ENCODE assay signal across 10 mouse cellular contexts in genomic region chr5:27052441-27052840, GRCm38 (mm10).
DNase-seq lines count a peak whose midpoint lies in the region; TF ChIP-seq lines count a peak whose summit lies in the region.
"Had no signal": no experiment of that assay in that cellular context is flagged by ENCODE, and none has a peak within 500 bp of the region (broad histone marks: within the 10 kb centered on the region; RNA-seq: fewer than 3 reads in every experiment).

No protein-coding gene starts in this region.

- DNase-seq in adrenal gland, postnatal 14 days: peak; percentile 56
- no peak for DNase-seq in adrenal gland, adult 8-10 months
- DNase-seq in kidney, postnatal 4 days: peak; percentile 59
- DNase-seq in kidney, adult 9 months: no peak
- peak; percentile 18 for DNase-seq in 3T3-L1 (ENCODE audit: low read depth, low spot score)
- peak; percentile 33 for DNase-seq in brain, embryonic 14.5 days (ENCODE audit: low read depth)
- DNase-seq in layer of hippocampus, adult 9-11 months: no peak
- DNase-seq in cerebellum, adult 18-20 months: no peak
- DNase-seq: B cell, adult 2 months; kidney, adult 2 months had no signal

- TF ChIP-seq CTCF in brain, embryonic 14.5 days (IDR thresholded peaks at IDR 0.05; ENCODE audit: borderline replicate concordance, extremely low read depth, insufficient read depth, insufficient read length): no peak

- no peak for TF ChIP-seq POLR2A in brain, embryonic 14.5 days (IDR thresholded peaks at IDR 0.05; ENCODE audit: borderline replicate concordance, extremely low read depth, insufficient read depth, insufficient read length, poor library complexity, severe bottlenecking)

Comparison
In these comparisons a context has a peak if more than half of its experiments do, and no peak if none do; other contexts are left out.
1. DNase-seq: peak in adrenal gland, postnatal 14 days (single experiment), kidney, postnatal 4 days (2 of 2), 3T3-L1 (single experiment) and brain, embryonic 14.5 days (single experiment); none in adrenal gland, adult 8-10 months (single experiment), kidney, adult 9 months (single experiment), layer of hippocampus, adult 9-11 months (single experiment) and cerebellum, adult 18-20 months (0 of 2).